Mouse (Mus musculus) olfactory bulb, adult 2 months (tissue): ENCODE measurements around the gene Slc26a5.

Experiments used
- CTCF ChIP-seq: fragments of 200-500 bp; IDR thresholded peaks from 2 replicates; pipeline ENCODE4 v1.5.1; 2012; ENCODE audit warnings: low read depth, mild to moderate bottlenecking, low read length, moderate library complexity; ENCODE audit not compliant: insufficient read depth
- POLR2A ChIP-seq: fragments of 200-500 bp; IDR thresholded peaks from 2 replicates; pipeline ENCODE4 v1.6.1; 2012; ENCODE audit warnings: mild to moderate bottlenecking, low read depth, low read length, moderate library complexity; ENCODE audit not compliant: insufficient read depth

GRCm38 (mm10) chr5:21910726-21911125, 45.3 kb upstream of the Slc26a5 start:
- TF ChIP-seq CTCF (no peak), POLR2A (no peak)
